Mouse (Mus musculus): ENCODE data around the gene Mtfr1l.

Mtfr1l gene

GRCm38 (mm10) chr4:134534932-134535786 lies at the start of gene Mtfr1l:
Gene Mtfr1l, minus strand, starts transcription at chr4:134535387.
- ATAC-seq (ENCODE audit: low TSS enrichment): peak; percentile 96

- ATAC-seq (ENCODE audit: low TSS enrichment): no peak
Observed at GRCm38 (mm10) chr4:134583513-134583912, 48.3 kb upstream of the Mtfr1l start.

GRCm38 (mm10) chr4:134581365-134581764 lies 46.2 kb upstream of the Mtfr1l start:
- no peak for ATAC-seq (ENCODE audit: low TSS enrichment)

- ATAC-seq (ENCODE audit: low TSS enrichment): peak; percentile 83
Observed at GRCm38 (mm10) chr4:134580351-134581148, 45.4 kb upstream of the Mtfr1l start.

GRCm38 (mm10) chr4:134579620-134580019 lies 44.4 kb upstream of the Mtfr1l start:
- ATAC-seq (ENCODE audit: low TSS enrichment): no peak

- ATAC-seq (ENCODE audit: low TSS enrichment): no peak
Observed at GRCm38 (mm10) chr4:134579212-134579611, 44.0 kb upstream of the Mtfr1l start.

- ATAC-seq (ENCODE audit: low TSS enrichment): peak; percentile 25; the same call in 1 of the 2 replicates
Observed at GRCm38 (mm10) chr4:134578407-134578806, 43.2 kb upstream of the Mtfr1l start.

- ATAC-seq (ENCODE audit: low TSS enrichment): no peak
Observed at GRCm38 (mm10) chr4:134577281-134577680, 42.1 kb upstream of the Mtfr1l start.

- ATAC-seq (ENCODE audit: low TSS enrichment): no peak
Observed at GRCm38 (mm10) chr4:134575486-134575885, 40.3 kb upstream of the Mtfr1l start.

- no peak for ATAC-seq (ENCODE audit: low TSS enrichment)
Observed at GRCm38 (mm10) chr4:134572449-134573300, 37.5 kb upstream of the Mtfr1l start.

GRCm38 (mm10) chr4:134570704-134571451 lies 35.7 kb upstream of the Mtfr1l start:
- no peak for ATAC-seq (ENCODE audit: low TSS enrichment)

GRCm38 (mm10) chr4:134569831-134570230 lies 34.6 kb upstream of the Mtfr1l start:
- ATAC-seq (ENCODE audit: low TSS enrichment): no peak

- no peak for ATAC-seq (ENCODE audit: low TSS enrichment)
Observed at GRCm38 (mm10) chr4:134569205-134569604, 34.0 kb upstream of the Mtfr1l start.

- 0 out of 2 replicates have a peak, but pooled peaks have one; percentile 27 for ATAC-seq (ENCODE audit: low TSS enrichment)
Observed at GRCm38 (mm10) chr4:134567377-134568226, 32.4 kb upstream of the Mtfr1l start.

GRCm38 (mm10) chr4:134564093-134564492 lies 28.9 kb upstream of the Mtfr1l start:
- ATAC-seq (ENCODE audit: low TSS enrichment): no peak

- ATAC-seq (ENCODE audit: low TSS enrichment): no peak
Observed at GRCm38 (mm10) chr4:134563624-134564023, 28.4 kb upstream of the Mtfr1l start.

- ATAC-seq (ENCODE audit: low TSS enrichment): no peak
Observed at GRCm38 (mm10) chr4:134562014-134562413, 26.8 kb upstream of the Mtfr1l start.

- no peak for ATAC-seq (ENCODE audit: low TSS enrichment)
Observed at GRCm38 (mm10) chr4:134560699-134561098, 25.5 kb upstream of the Mtfr1l start.

GRCm38 (mm10) chr4:134559154-134559553 lies 24.0 kb upstream of the Mtfr1l start:
- ATAC-seq (ENCODE audit: low TSS enrichment): no peak

GRCm38 (mm10) chr4:134558570-134559113 lies 23.5 kb upstream of the Mtfr1l start:
- no peak for ATAC-seq (ENCODE audit: low TSS enrichment)
